Mouse (Mus musculus): Measurements from ENCODE around the gene Gamt.
A peak's percentile ranks its signal among the peaks of the same experiment; 100 is the strongest.

Gamt gene

DNA sequence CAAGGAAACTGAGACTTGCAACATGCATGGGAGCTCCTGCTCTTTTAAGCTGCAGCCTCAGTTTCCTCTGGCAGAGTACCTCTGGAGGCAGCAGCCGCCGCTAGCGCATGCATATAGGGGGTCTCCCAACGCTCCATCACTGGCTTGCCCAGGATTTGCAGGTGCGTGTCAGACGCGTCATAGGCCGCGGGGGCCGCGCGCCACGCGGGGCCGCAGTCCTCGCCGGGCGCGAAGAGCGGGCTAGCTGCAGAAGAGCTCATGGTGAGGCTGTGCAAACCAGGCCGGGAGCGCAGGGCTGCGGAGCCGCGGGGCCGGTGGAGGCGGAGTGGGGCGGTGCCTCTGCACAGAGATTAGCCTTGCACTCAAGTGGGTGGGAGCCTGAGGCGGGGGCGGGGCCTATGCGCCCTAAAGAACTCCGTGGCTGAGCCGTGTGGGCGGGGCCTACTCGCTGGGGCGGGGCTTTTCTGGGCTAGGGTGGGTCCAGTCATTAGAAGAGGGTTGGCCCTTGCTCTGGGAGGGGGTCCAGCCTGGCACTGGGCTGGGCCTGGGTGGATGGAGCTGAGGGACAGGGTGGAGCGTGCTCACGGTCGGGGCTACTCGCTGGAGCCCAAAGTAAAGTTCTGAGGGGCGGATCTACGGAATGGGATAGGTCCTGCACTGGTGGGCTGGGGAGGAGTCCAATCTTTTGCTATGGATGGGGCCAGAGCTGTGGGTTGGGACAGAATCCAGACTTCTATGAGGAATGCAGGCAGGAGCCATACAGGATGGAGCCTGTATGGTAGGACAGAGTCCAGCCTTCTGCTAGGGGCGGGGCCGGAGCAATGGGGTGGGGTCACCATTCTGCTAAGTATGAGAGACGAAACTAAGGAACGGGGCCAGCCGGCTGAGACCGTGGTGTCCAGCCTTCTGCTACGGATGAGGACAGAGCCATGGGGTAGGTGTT is at the start of gene Gamt, which contains the start of gene Dazap1:
Gene Gamt, minus strand, starts transcription at position 371 of the 943 bp plus-strand sequence.
Gene Dazap1, plus strand, starts transcription at position 845 of the 943 bp plus-strand sequence.
- DNase-seq (ENCODE audit: low spot score) = peak; percentile 94

GRCm38 (mm10) chr10:80304862-80305261 is 44.0 kb upstream of the Gamt start:
- DNase-seq (ENCODE audit: low spot score) = peak; percentile 77

GRCm38 (mm10) chr10:80304458-80304857 is 43.6 kb upstream of the Gamt start:
- DNase-seq (ENCODE audit: low spot score) = no peak

- DNase-seq (ENCODE audit: low spot score) = peak; percentile 67
These were observed 41.7 kb upstream of the Gamt start for GRCm38 (mm10) chr10:80302471-80302881.

GRCm38 (mm10) chr10:80302082-80302355 is 41.2 kb upstream of the Gamt start:
- no peak for DNase-seq (ENCODE audit: low spot score)

- no peak for DNase-seq (ENCODE audit: low spot score)
These were observed 40.7 kb upstream of the Gamt start for GRCm38 (mm10) chr10:80301256-80302081.

GRCm38 (mm10) chr10:80300672-80301181 is 39.9 kb upstream of the Gamt start:
- no peak for DNase-seq (ENCODE audit: low spot score)

GRCm38 (mm10) chr10:80299824-80300223 is 39.0 kb upstream of the Gamt start:
- no peak for DNase-seq (ENCODE audit: low spot score)

DNA sequence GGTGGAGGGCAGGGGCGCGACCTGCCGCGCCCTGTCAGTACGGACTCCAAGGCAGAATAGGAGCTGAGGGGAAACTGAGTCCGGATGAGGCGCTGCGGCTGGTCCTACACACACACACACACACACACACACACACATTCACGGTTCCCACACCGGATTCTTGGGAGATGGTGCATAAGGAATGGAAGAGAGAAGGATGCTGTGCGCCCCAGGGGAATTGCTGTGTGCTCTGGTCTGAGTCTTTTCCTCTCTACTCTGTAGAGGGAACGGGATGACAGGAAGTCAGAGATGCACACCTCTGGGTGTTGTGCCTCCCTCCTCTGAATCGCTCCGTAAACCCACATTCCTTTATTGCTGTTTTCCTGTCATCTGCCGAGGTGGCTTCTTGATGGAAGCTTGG is 38.5 kb upstream of the Gamt start:
- DNase-seq (ENCODE audit: low spot score) = no peak

DNA sequence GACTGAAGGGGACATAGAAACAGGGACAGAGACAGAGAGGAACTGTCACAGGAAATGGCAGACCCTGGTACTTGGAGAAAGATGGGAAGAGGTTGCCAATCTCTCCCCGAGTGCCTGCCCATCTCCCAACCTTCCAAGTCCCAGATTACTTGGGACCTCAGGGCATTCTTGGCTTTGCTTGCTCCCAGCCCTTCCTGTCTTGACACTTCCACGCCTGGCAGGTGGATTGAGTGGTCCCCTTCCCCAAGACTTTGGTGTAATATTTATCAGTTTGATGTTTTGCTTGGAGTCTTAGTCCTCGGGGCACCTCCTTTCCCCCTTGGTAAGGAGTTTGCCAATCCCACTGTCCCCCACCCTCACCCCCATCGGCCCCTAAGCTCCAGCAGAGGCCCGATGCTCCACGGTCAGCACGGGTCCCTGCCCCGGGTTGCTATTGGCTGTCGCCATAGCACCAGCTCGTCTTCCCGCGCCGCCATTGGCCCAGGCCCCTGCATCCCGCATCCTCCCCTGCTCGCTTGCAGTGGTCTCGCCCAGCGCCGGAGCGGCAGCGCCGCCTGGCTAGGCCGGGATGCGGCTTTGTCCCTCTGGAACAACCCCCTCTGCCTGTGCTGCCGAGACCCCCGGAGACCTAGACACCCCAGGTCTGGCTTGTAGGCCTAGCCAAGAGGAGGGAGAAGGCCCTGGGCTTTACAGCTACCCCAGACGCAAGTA is 37.9 kb upstream of the Gamt start:
- DNase-seq (ENCODE audit: low spot score) = peak; percentile 51

- DNase-seq (ENCODE audit: low spot score) = no peak
These were observed 36.8 kb upstream of the Gamt start for GRCm38 (mm10) chr10:80297526-80298133.

DNA sequence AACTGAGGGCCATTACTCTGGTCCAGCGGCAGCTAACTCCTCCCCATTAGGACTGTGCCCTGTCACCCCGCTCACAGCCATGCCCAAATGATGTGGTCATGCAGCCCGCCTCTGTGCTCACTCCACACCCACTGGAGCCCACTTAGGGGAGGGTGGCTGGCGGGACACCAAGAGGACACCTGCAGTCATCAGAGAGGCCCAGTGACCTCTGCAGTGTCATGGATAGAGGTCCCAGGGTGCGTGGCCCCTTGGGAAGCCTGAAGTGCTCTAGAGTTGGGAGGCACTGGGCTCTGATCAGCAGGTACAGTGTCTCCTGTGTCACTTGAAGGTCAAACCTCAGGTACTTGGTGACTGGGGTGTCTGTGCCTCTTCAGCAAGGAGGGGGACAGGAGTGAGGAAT is 36.0 kb upstream of the Gamt start:
- no peak for DNase-seq (ENCODE audit: low spot score)

DNA sequence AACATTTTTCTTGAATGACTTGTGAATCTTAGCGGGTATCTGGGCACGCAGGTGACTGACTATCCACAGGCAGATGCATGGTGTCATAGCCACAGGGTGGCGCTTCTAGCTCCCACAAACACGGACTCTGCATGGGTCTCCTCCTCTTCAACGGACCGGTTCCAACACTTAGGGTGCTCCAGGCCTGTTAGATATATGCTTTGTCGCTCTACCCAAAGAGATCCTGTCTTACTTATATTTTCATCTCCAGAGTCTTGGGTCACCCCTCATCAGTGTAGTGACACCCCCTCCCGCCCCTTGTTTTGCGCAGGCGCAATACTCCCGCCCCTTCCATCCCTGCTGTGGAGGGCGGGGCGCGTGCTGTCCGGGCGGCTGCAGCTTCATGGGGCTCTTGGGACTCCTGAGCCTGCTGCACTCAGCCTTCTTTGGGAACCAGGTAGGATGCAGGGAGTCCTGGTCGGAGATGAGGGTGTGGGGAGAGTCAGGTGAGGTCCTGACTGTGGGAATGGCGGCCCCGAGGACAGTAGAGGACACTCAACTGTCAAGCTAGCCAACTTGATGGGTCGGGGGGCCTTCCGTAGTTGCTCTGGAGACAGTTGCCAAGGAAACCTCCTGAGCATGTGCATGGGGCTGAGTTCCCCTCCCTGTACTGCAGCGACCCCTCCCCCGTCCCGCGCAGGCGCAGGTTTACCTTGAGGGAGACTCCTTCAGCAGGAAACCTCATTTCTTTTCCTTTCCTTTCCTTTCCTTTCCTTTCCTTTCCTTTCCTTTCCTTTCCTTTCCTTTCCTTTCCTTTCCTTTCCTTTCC is 35.0 kb upstream of the Gamt start, which contains the start of gene Apc2:
Gene Apc2, plus strand, starts transcription at position 360 of the 808 bp plus-strand sequence.
- DNase-seq (ENCODE audit: low spot score) = peak; percentile 57

DNA sequence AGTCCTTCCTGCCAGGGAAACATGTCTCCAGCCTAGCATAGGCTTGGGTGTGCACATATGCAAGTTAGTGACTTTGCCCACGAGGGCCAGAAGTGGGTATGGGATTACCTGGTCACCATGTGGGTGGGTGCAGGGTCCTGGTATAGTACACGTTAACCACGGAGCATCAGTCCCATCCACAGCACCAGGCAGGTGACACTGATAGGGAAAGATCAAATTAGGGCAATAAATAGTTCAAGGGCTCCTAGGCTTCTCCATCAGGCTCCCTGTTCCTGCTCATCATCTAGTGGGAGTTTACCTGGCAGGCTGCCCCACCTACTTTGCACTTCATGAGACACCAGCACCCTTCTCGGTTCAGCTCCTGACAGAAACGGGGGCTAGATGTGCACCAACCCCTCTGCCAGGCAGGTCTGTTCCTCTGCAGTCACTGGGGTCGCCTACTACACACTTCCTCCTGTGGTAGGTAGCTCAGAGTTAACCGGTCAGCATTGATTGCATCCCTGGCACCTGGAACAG is 34.0 kb upstream of the Gamt start:
- no peak for DNase-seq (ENCODE audit: low spot score)

DNA sequence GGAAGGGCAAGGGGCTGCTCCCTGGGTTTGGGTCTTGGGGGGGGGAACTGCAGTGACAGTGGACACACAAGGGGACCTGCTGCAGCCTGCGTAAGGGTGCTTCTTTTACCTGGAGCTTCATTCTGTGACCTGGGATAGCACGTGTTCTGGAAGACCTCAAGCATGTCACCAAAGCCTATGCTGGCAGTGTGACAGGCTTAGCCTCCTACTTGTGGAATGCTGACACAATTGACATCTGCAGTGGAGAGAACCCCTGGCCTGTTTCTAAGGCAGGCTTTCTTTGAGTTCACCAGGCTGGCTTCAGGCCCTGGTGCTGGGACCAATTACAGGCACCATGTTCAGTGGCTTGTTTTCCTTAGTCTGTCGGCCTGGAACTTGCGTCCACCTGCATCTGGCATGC is 33.5 kb upstream of the Gamt start:
- no peak for DNase-seq (ENCODE audit: low spot score)

DNA sequence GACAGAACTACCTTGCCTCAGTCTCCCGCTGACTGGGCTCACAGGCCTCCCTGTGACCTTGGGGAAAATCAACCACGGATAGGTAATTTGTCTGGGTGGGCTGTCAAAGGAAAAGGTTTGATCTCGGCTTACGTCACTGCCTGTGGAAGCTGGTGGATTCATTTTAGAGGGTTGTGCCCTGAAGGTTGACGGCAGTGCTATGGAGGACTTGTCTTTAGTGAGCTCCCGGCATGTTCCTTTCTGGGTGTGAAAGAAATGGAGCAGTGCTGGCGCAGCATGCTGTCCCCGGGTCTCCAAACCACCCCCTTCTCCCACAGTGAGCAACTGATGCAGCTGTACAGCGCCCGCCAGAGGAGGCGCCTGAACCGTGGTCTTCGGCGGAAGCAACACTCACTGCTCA is 32.5 kb upstream of the Gamt start:
- DNase-seq (ENCODE audit: low spot score) = no peak

DNA sequence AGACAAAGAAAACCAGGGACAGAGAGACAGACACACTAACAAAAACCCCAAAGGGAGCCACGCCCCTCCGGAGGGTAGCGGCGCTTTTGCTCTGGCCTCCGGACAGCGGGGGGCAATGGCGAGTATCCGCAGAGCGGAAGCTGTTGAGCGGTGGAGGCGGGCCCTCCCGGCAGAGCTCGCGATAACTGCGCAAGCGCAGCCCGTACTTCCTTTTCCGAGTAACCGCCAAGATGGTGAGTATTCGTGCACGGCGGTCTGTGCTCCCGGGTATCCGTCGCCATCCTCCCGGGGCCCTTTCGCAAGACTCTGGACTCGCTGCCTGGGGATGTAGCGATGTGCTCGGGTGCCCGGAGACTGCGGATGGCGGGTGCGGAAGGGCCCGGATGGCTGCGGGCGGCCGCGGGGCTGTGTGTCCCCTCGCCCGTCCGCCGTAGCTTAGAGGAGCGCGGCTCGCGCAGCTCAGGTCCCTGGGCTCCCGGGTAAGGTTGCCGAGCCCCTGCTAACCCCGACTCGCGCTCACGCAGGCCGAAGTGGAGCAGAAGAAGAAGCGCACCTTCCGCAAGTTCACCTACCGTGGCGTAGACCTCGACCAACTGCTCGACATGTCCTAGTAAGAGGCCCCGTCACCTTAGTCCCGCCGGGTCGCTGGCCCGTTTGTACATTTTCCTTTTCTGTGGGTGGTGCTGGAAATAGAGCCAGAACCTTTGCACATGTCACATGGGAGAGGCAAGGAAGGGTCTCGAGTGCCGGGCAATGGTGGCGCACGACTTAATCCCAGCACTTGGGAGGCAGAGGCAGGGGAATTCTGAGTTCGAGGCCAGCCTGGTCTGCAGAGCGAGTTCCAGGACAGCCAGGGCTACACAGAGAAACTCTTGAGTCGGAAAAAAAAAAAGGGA is 31.7 kb upstream of the Gamt start, which contains the start of gene Rps15:
Gene Rps15, plus strand, starts transcription at position 203 of the 896 bp plus-strand sequence.
- peak; percentile 94 for DNase-seq (ENCODE audit: low spot score)

DNA sequence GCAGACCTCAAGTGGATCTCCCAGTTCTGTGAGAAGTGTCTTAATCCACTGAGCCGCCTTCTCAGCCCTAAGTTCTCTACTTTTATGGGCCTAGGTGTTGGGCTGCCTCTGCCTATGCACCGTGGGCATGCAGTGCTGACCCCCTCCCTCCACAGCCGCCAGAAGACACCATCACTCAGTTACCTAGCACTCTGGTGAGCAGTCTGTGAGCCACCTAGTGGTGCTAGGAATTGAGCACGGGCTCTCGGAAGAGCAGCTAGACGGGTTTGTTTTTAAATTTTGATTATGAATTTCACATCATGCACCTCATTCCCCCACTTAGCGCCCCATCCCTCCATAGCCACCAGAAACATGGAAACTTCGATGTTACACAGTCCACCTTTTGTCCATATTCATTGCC is 27.8 kb upstream of the Gamt start:
- no peak for DNase-seq (ENCODE audit: low spot score)

DNA sequence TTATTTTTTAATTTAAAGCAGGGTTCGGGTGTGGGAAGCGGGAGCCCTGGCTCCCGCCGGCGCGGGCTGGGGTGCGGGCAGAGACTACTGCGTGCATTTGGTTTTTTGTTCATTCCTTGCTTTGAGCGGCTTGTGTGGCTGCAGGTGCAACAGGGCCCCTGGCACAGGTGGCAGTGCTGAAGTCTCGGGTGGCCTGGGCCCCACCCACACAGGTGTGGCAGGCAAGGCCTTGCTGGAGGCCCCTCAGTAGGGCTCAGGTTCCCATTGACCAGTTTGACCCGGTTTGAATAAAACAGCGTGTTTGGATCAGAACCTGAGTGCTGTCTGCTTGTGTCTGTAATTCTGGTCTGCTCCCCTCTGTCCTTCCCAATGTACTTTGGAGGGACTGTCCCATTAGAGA is 27.3 kb upstream of the Gamt start:
- no peak for DNase-seq (ENCODE audit: low spot score)
